Comparison of ENCODE assay signal across 13 mouse cellular contexts in the genomic region with DNA sequence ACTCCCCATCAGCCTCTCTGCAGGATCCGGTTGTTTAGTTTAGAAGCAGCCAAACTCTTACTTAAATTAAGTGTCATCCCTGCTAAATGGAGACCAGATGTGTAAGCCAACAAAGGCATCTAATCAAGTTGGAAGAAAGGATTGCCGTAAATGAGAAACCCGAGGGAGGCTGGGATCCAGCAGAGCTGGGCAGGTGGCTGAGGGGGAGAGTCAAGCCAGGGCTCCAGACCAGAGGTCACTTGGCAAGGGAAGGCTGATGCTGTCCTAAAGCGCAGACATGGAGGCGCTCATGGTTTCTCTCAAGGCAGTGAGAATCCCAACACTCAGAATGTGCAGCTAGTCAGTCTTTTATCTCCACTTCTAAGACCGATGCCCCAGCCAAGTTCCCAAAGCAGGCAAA.
DNase-seq lines count a peak whose midpoint lies in the region; ATAC-seq and TF ChIP-seq lines count a peak whose summit lies in the region.
"Had no signal": no experiment of that assay in that cellular context is flagged by ENCODE, and none has a peak within 500 bp of the region (broad histone marks: within the 10 kb centered on the region; RNA-seq: fewer than 3 reads in every experiment).

No protein-coding gene starts in this region.

- no peaks in the 10 kb centered on the region for H3K27me3 ChIP-seq in lung, embryonic 16.5 days (ENCODE audit: control insufficient read depth, insufficient read depth, low read depth, low read length)
- H3K27me3 ChIP-seq in lung, postnatal 0 days (replicated peaks; ENCODE audit: insufficient read depth, low read length): no peaks in the 10 kb centered on the region
- H3K27me3 ChIP-seq in limb, embryonic 14.5 days (ENCODE audit: control insufficient read depth, insufficient read depth, low read length): no peaks in the 10 kb centered on the region
- no peaks in the 10 kb centered on the region for H3K27me3 ChIP-seq in neural tube, embryonic 15.5 days (replicated peaks)
- H3K27me3 ChIP-seq: neural tube, embryonic 13.5 days had no signal

- no peak for TF ChIP-seq POLR2A in limb, embryonic 14.5 days (IDR thresholded peaks at IDR 0.05; ENCODE audit: borderline replicate concordance, extremely low read depth, insufficient read depth, insufficient read length)

- TF ChIP-seq CTCF in lung, postnatal 0 days (IDR thresholded peaks at IDR 0.05): no peak

- no peak for TF ChIP-seq EP300 in lung, postnatal 0 days (IDR thresholded peaks at IDR 0.05)

- ATAC-seq in lung, embryonic 16.5 days (ENCODE audit: low read depth): peak; percentile 72
- no peak for ATAC-seq in lung, postnatal 0 days
- peak; percentile 36; the same call in 1 of the 2 replicates for ATAC-seq in limb, embryonic 14.5 days (ENCODE audit: low FRiP score, low read depth)
- no peak for ATAC-seq in neural tube, embryonic 15.5 days (ENCODE audit: low FRiP score)
- ATAC-seq: forebrain, embryonic 14.5 days; midbrain, embryonic 16.5 days had no signal

- WGBS in lung, embryonic 16.5 days: 31% methylated on average over 6 of the region's 6 CpGs
- 50% methylated on average over 6 of the region's 6 CpGs for WGBS in lung, postnatal 0 days
- WGBS in limb, embryonic 14.5 days: 25% methylated on average over 6 of the region's 6 CpGs
- WGBS in neural tube, embryonic 15.5 days: 53% methylated on average over 6 of the region's 6 CpGs

- H3K9me3 ChIP-seq in lung, embryonic 16.5 days (ENCODE audit: control insufficient read depth, low read length): no peaks in the 10 kb centered on the region
- no peaks in the 10 kb centered on the region for H3K9me3 ChIP-seq in lung, postnatal 0 days (ENCODE audit: low read length)
- H3K9me3 ChIP-seq in limb, embryonic 14.5 days (ENCODE audit: control insufficient read depth, low read length): no peaks in the 10 kb centered on the region
- H3K9me3 ChIP-seq in neural tube, embryonic 15.5 days (replicated peaks): no peaks in the 10 kb centered on the region
- H3K9me3 ChIP-seq: neural tube, embryonic 13.5 days had no signal

- H3K27ac ChIP-seq in lung, embryonic 16.5 days (ENCODE audit: low read length): no peak overlapping the region
- no peak overlapping the region for H3K27ac ChIP-seq in lung, postnatal 0 days (ENCODE audit: low read length)
- no peak overlapping the region for H3K27ac ChIP-seq in limb, embryonic 14.5 days (replicated peaks; ENCODE audit: low read depth, low read length)
- H3K27ac ChIP-seq in neural tube, embryonic 15.5 days (replicated peaks): no peak overlapping the region
- H3K27ac ChIP-seq: neural tube, embryonic 13.5 days had no signal

- H3K9ac ChIP-seq in lung, embryonic 16.5 days (ENCODE audit: low read length): no peak overlapping the region
- H3K9ac ChIP-seq in lung, postnatal 0 days (replicated peaks; ENCODE audit: low read depth): no peak overlapping the region
- H3K9ac ChIP-seq in limb, embryonic 14.5 days (ENCODE audit: low read depth, low read length, severe bottlenecking): no peak overlapping the region
- no peak overlapping the region for H3K9ac ChIP-seq in neural tube, embryonic 15.5 days (replicated peaks)
- H3K9ac ChIP-seq: neural tube, embryonic 13.5 days had no signal

- H3K4me2 ChIP-seq in lung, embryonic 16.5 days (ENCODE audit: low read depth, low read length): no peak overlapping the region
- no peak overlapping the region for H3K4me2 ChIP-seq in lung, postnatal 0 days (replicated peaks; ENCODE audit: low read depth, low read length)
- H3K4me2 ChIP-seq in limb, embryonic 14.5 days (replicated peaks; ENCODE audit: low read depth, low read length, severe bottlenecking): no peak overlapping the region
- H3K4me2 ChIP-seq in neural tube, embryonic 15.5 days: no peak overlapping the region
- H3K4me2 ChIP-seq: neural tube, embryonic 13.5 days had no signal

- DNase-seq in embryo, embryonic 10 days (ENCODE audit: low spot score): peak; percentile 63
- no peak for DNase-seq in embryo, embryonic 9.5 days (ENCODE audit: extremely low spot score)
- DNase-seq in lung, postnatal 0 days (ENCODE audit: low spot score): no peak
- DNase-seq in kidney, adult 18-20 months: peak; percentile 55
- DNase-seq in limb, embryonic 14.5 days (ENCODE audit: low spot score): no peak
- DNase-seq in cerebellum, postnatal 36 days: no peak
- DNase-seq: adrenal gland, postnatal 14 days; right cerebral cortex, postnatal 14 days had no signal

- no peak overlapping the region for H3K4me3 ChIP-seq in lung, embryonic 16.5 days (ENCODE audit: low read length)
- no peak overlapping the region for H3K4me3 ChIP-seq in lung, postnatal 0 days (ENCODE audit: low read depth, low read length)
- no peak overlapping the region for H3K4me3 ChIP-seq in limb, embryonic 14.5 days (replicated peaks; ENCODE audit: low read length)
- H3K4me3 ChIP-seq in neural tube, embryonic 15.5 days (replicated peaks): no peak overlapping the region
- H3K4me3 ChIP-seq: neural tube, embryonic 13.5 days had no signal

- no peaks in the 10 kb centered on the region for H3K36me3 ChIP-seq in lung, embryonic 16.5 days (ENCODE audit: control insufficient read depth, insufficient read depth, low read length)
- H3K36me3 ChIP-seq in lung, postnatal 0 days (ENCODE audit: insufficient read depth, low read length): no peaks in the 10 kb centered on the region
- H3K36me3 ChIP-seq in limb, embryonic 14.5 days (ENCODE audit: control insufficient read depth, insufficient read depth, low read length): no peaks in the 10 kb centered on the region
- no peaks in the 10 kb centered on the region for H3K36me3 ChIP-seq in neural tube, embryonic 15.5 days
- H3K36me3 ChIP-seq: neural tube, embryonic 13.5 days had no signal

- peaks cover 14% of the 10 kb centered on the region for H3K4me1 ChIP-seq in lung, embryonic 16.5 days (replicated peaks; ENCODE audit: control insufficient read depth, insufficient read depth, low read length)
- no peaks in the 10 kb centered on the region for H3K4me1 ChIP-seq in lung, postnatal 0 days (ENCODE audit: insufficient read depth, low read depth, low read length)
- H3K4me1 ChIP-seq in limb, embryonic 14.5 days (ENCODE audit: control insufficient read depth, insufficient read depth, low read length): peaks cover 11% of the 10 kb centered on the region
- peaks cover 27% of the 10 kb centered on the region for H3K4me1 ChIP-seq in neural tube, embryonic 15.5 days

Comparison
In these comparisons a context has a peak if more than half of its experiments do, and no peak if none do; other contexts are left out.
1. DNase-seq: peak in embryo, embryonic 10 days (single experiment) and kidney, adult 18-20 months (single experiment); none in embryo, embryonic 9.5 days (single experiment), lung, postnatal 0 days (single experiment), limb, embryonic 14.5 days (single experiment) and cerebellum, postnatal 36 days (0 of 2).
2. ATAC-seq: peak in lung, embryonic 16.5 days (single experiment) and limb, embryonic 14.5 days (single experiment); none in lung, postnatal 0 days (single experiment) and neural tube, embryonic 15.5 days (single experiment).